Mouse (Mus musculus): ENCODE measurements around the gene Man2b2.

Gene Man2b2

GRCm38 (mm10) chr5:36829913-36830879, at the start of gene Man2b2:
Gene Man2b2 (minus strand): TSS chr5:36830653.
- in situ Hi-C loops (cut with MboI; ENCODE audit: low sequenced_read_pairs): no loop called here

- in situ Hi-C loops (cut with MboI; ENCODE audit: low sequenced_read_pairs): no loop called here
These were observed 48.3 kb upstream of the Man2b2 start for GRCm38 (mm10) chr5:36878801-36879200.

DNA sequence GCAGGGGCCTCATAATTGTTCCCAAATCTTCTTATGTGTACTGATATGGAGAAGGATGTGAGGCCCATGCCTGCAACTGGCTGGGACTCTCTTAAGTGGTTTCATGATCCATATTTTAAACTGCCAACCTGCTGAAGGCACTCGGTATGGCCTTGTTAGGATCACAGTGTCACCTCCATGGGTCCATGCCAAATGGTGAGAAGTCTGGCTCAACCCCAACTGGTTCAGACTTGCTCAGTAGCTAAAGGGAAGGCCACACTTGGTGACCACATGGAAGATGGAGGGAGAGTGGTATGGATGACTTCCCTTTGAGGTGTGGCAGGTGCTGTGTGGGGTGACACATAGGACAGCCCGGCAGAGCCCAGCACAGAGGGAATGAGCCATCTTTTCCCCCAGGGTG, 47.2 kb upstream of the Man2b2 start:
- in situ Hi-C loops (cut with MboI; ENCODE audit: low sequenced_read_pairs): no loop called here

GRCm38 (mm10) chr5:36876777-36877396, 46.4 kb upstream of the Man2b2 start:
- in situ Hi-C loops (cut with MboI; ENCODE audit: low sequenced_read_pairs): no loop called here

DNA sequence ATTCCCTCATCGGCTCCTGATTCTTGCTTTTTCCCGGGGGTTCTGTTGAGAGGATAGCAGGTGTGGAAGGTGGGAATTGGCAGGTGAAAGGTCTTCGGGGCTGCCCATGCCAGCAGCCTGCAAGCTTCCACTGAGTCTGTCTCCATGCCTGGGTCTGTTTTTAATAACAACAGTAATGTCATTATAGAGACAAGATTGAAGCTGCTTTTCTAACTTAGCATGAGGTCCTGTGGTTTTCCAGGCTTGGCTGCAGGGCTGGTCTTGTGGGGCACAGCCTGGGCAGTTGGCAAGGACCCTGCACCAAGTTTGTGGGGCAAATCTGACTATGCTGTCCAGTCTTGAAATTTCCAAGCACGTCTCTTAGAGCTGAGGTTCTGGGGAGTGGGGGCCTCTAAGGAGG, 45.5 kb upstream of the Man2b2 start:
- in situ Hi-C loops (cut with MboI; ENCODE audit: low sequenced_read_pairs): no loop called here

GRCm38 (mm10) chr5:36870916-36871315, 40.5 kb upstream of the Man2b2 start:
- in situ Hi-C loops (cut with MboI; ENCODE audit: low sequenced_read_pairs): no loop called here

DNA sequence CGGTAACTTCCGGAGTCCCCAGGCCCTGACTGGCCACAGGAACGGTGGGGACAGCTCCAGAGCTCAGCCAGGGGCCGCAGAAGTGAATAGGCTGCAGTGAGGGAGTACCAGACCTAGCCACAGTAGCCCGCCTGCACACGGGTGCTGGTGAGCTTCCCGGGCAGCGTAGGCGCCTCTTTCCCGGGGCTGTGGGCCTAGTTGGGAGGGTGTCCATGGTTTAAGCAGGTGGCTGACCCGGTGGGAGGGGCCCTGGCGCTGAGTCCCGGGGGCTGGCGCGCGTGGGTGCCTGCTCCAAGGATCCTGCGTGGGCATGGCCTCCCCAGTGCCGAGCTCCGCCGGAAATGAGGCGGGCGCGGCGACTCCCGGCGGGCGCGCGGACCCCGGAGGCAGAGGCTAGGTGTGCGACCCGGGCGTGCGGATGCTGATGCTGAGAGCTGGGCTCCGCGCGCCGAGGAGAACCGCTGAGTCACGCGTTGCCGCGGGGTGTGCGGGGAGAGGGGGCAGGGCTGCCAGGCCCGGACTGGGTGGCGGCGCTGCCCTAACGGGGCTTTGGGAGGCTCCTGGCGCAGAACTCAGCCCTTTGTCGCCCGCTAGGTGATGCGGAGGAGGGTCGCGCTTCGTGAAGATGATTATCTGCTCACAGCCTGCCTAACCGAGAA, 39.3 kb upstream of the Man2b2 start:
- in situ Hi-C loops (cut with MboI; ENCODE audit: low sequenced_read_pairs): no loop called here

DNA sequence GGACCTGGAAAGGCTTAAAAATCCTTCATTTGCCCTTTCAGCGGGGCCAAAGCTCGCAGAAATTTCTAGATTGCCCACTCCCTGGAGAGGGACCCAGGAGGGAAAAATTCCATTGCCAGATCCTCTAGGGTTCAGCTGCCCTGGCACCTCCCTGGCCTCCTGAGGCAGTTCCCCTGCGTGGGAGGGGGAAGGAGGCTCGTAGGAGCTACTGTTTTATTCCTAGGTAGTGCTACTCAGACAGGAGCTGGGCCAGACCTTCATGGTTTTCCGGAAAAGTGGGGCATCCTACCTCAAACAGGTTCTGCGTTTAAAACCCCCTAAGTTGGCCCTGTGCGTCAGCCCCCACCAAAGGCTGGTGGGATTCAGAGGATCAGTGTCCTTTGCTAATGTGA, 38.7 kb upstream of the Man2b2 start:
- in situ Hi-C loops (cut with MboI; ENCODE audit: low sequenced_read_pairs): no loop called here

DNA sequence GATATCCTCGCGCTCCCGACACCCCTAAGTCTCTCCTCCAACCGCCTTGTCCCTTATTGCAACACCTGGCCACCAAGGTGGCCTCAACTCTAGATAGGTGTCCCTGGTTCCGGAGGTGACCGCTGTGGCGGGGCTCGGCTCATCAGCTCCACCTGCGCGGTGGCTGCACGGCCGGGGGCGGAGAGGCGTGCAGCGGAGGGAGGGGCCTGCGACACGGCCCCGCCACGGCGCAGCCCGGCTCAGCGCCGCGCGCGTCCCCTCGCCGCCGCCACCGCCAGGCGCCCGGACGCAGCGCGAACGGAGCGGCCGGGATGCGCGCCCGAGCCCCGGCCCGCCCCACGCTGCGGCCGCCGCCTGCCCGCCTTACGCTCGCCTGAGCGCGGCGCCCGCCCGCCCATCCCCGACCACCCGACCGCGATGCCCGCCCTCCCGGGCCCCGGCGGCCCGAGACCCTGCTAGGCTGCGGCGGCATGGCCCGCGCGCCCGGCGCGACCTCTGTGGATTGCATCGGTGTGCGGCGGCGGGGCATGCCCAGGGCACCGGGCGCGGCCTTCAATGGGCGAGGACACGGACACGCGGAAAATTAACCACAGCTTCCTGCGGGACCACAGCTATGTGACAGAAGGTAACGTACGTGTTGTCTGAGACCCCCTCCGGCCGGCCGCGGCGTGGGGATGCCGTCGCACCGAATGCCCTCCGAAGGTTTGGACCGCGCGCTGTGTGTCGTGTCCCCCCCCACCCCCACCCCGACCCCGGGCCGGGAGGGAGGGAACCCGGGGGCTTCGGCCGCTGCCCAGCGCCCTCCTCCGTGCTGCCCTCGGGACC, 38.0 kb upstream of the Man2b2 start, which contains the start of gene Ppp2r2c:
TSS of gene Ppp2r2c (plus strand) at position 248 of the 825 bp plus-strand sequence.
- in situ Hi-C loops (cut with MboI; ENCODE audit: low sequenced_read_pairs): no loop called here

DNA sequence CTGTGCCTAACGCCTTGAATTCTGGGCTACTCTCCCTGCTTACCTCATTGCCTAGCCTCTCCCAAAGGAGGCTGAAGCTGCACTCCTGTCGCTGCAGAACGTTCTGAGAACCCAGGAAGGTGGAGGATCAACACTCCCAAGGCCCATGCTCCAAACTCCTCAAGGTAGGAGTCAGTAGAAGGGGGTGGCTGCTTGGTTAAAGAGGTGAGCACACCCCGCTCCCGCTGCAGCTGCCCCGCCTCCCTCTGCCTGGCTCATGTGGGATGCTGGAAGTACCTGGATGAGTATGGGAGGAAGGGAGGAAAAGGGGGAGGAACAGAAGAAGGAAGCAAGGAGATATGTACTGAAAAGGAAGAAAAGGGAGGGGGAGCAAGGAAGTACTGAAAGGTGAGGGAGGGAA, 37.1 kb upstream of the Man2b2 start:
- in situ Hi-C loops (cut with MboI; ENCODE audit: low sequenced_read_pairs): no loop called here

GRCm38 (mm10) chr5:36866701-36867250, 36.3 kb upstream of the Man2b2 start:
- in situ Hi-C loops (cut with MboI; ENCODE audit: low sequenced_read_pairs): no loop called here

- in situ Hi-C loops (cut with MboI; ENCODE audit: low sequenced_read_pairs): no loop called here
These were observed 30.6 kb upstream of the Man2b2 start for GRCm38 (mm10) chr5:36861084-36861483.

GRCm38 (mm10) chr5:36857546-36857945, 27.1 kb upstream of the Man2b2 start:
- in situ Hi-C loops (cut with MboI; ENCODE audit: low sequenced_read_pairs): no loop called here

GRCm38 (mm10) chr5:36856529-36856928, 26.1 kb upstream of the Man2b2 start:
- in situ Hi-C loops (cut with MboI; ENCODE audit: low sequenced_read_pairs): no loop called here

DNA sequence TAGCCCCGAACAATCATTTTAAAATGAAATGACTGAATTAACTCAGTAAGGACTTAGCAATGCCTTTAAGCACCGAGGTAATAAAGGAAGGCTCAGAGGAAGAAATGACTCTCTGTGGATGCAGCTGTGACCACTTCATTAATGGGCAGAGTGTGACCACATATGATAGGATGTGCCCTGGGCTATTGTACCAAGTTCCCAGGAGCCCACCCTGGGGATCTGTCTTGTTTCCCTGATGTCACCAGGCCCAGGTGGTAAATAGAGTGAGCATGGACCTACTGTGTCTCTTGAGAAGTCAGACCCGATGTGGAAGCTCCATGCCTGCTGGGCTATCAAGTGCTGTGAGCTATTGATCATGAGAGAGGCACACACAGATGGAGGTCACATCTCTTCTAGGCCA, 24.7 kb upstream of the Man2b2 start:
- in situ Hi-C loops (cut with MboI; ENCODE audit: low sequenced_read_pairs): no loop called here

- in situ Hi-C loops (cut with MboI; ENCODE audit: low sequenced_read_pairs): no loop called here
These were observed 21.1 kb upstream of the Man2b2 start for GRCm38 (mm10) chr5:36851572-36851971.

- in situ Hi-C loops (cut with MboI; ENCODE audit: low sequenced_read_pairs): loop anchor here (10.0 kb wide), 1 partner anchor 70 kb away; no protein-coding TSS in a partner anchor
These were observed 14.0 kb upstream of the Man2b2 start for GRCm38 (mm10) chr5:36844490-36844889.

DNA sequence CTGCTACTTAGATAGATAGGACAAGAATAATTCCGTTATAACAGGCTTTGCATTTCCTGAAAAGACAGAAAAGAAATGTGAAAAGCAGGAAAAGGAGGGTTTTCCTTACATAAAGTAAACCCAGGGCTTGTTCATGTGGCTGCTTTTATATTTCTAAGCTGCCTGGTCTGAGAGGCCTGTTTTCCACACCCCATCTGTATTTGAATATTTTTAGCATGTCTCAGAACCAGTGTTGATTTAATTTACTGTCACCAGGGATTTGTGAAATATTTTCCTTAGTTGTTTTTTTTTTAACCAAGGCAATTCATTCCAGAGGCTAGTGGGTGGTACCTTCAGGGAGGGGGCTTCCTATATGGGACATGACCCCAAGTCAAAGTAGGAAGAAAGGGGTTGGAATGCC, 11.2 kb upstream of the Man2b2 start:
- in situ Hi-C loops (cut with MboI; ENCODE audit: low sequenced_read_pairs): loop anchor here (10.0 kb wide), 1 partner anchor 73 kb away; no protein-coding TSS in a partner anchor

- in situ Hi-C loops (cut with MboI; ENCODE audit: low sequenced_read_pairs): loop anchor here (10.0 kb wide), 1 partner anchor 75 kb away; no protein-coding TSS in a partner anchor
These were observed 9.6 kb upstream of the Man2b2 start for GRCm38 (mm10) chr5:36840092-36840491.

- in situ Hi-C loops (cut with MboI; ENCODE audit: low sequenced_read_pairs): loop anchor here (10.0 kb wide), 1 partner anchor 75 kb away; no protein-coding TSS in a partner anchor
These were observed 9.1 kb upstream of the Man2b2 start for GRCm38 (mm10) chr5:36839602-36840001.
